Mouse (Mus musculus) right cerebral cortex, postnatal 10 days (tissue): ENCODE measurements around the gene Otp.
A peak's percentile ranks its signal among the peaks of the same experiment; 100 is the strongest.

Source experiments
- DNase-seq, 2 experiments: peaks; one replicate each; pipeline ENCODE4 v3.0.0; 2021; ENCODE audit warnings: low spot score in 2 of 2

Otp gene

DNA sequence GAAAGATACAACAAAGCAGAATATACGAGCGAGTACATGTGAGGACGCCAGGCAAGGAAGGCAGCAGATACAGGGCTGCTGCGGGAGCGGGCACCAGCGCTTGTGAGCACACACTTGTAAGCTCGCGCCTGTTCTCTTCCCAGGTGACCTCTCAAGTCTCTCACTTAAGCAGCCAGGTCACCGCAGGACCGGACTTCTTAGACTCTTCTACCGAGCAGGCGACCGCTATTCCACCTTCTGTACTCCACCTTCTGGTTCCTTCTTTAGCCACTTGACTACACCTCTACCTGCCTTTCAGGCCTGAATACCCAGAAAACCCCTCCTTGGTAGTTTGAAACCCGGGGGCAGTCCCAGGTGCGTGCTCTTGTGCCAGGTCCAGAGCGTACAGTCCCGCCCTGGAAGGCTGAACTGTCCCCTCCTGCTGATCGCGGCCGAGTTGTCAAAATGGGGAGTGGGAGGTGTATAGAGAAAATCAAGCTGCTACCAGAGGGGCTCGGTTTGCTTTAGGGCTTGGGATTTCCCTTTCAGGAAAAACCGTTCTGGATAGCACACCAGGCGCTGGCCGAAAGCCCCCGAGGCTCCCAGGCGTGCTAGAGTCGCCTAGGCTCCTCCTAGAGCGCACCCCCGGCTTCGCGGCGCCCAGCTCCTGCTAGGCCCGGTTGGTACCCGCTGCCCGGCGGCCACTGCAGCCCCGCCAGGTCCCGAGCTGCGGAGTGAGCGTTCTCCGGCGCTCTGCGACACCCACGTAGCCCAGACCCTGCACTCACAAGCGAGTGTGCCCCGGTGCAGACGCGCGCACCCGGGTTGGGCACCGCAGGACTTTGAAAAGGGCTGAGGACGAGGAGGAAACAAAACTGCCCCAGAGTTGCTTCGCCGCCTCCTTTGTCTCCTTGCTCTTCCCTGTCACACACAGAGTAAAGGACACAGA lies 2.0 kb upstream of the Otp start:
- DNase-seq: no peak

DNA sequence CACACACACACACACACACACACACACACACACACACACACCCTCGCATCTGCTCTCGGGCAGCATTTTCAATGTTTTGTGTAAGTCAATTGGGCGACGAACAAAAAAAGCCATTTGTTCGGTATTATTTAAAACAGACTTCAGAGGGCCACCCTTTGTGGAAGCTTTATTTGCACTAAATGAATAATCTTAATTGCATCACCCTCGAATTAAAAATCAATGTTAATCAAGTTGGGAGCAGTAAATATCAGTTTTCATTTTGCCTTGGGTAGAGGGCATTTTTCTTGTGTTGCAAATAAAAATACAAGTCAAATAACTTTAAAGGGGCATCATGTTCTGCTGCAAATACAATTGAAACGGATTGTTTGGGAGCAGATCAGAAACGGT lies 1.4 kb upstream of the Otp start:
- DNase-seq: no peak

GRCm38 (mm10) chr13:94874656-94875395 lies 576 bp upstream of the Otp start:
- no peak for DNase-seq

GRCm38 (mm10) chr13:94876286-94877210 lies 1.1 kb downstream of the Otp start:
- peak in 1 of 2 experiments; percentile 27 for DNase-seq

DNA sequence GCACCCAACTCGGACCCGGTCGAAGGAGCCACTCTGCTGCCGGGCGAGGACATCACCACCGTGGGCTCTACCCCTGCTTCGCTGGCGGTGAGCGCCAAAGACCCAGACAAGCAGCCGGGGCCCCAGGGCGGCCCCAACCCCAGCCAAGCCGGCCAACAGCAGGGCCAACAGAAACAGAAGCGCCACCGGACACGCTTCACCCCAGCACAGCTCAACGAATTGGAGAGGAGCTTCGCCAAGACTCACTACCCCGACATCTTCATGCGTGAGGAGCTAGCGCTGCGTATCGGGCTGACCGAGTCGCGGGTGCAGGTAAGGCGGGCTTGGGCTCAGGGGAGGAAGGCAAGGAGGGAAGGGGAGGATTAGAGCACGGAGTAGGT lies 1.8 kb downstream of the Otp start:
- DNase-seq: no peak

DNA sequence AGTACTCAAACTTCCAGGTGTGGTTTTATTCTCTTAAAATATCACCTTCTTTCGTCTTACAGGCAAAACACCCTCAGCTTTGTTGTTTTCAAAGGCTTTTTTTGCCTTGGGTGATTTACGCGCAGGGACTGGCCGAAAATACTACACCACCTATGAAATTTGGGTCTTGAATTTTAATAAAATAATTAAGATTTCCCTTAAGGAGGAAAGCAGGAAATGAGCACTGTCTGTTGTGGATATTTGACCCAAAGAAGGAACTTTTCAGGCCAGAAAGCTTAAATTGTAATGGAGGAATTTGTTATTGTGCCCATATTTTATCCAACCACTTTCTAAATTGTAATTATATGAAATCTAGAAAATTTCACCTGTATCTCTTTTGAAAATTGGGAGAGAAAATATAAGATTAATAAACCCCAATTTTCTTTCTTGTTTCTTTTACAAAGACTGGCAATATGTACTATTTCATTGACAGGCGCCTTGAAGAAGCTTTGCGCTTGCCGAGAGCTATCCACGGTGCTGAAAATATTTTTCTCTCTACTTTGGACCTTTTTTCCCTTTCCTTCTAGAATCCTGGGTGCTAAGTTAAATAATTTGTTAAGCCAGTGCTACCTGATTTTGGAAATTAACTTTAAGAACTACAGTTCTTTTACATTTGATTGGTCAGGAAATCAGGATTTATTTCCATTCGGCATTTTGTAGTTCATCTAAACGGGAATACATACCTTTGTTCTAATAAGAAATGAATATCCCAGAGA lies 2.8 kb downstream of the Otp start:
- no peak for DNase-seq

DNA sequence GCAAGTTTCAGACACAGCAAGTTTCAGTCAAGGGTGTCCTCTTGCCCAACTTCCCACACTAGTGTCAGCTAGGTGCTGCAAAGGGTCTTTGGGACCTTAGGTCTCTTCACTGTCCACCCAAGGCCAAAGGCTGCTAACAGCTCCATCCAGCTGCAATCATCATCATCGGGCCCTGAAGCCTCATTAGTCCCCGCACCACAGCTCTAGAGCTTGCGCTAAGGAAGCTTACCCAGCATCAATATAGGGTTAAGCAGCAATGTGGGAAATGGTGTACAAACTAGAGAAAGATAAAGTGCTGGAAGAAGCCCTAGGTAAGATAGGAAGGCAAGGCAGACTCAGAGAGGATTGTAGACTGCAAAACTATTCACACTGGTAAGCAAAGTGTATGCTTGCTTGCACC lies 5.8 kb downstream of the Otp start:
- DNase-seq: no peak

DNA sequence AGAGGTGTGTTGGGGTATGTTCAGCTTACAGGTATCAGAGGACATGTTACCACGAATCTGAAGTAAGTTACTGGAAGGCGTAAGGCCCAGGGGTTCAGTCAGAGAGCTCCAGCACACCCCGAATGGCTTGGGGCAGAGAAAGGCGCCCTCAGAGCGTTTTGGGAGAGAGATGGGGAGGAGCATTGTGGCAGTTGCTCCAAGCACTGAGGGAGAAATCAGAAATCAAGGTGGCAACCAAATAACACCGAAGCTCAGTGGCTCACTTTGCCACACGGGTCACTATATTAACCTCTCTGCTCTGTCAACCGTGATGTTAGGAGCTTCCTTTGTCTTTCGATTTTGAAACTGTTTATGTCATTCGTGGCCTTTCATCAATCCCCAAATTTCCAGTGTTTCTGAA lies 6.8 kb downstream of the Otp start:
- DNase-seq: no peak

DNA sequence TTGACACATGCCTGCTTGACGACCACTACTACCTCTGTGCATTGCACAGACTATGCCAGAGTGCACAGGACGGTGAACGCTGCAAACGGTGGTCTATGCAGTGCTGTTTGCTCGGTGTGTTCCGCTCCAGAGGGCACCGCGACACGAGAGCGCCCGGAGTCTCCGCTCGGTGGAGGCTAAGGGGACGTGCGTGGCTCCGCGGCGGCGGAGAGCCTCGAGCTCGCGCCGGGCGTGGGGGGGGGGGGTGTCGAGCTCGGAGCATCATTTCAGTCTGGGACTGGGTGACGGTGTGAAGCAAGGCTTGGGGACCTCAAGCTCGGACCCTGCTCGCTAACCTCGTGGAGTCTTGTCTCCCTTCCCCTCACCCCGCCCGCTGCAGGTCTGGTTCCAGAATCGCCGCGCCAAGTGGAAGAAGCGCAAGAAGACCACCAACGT lies 7.3 kb downstream of the Otp start:
- DNase-seq: peak in 1 of 2 experiments; percentile 25

DNA sequence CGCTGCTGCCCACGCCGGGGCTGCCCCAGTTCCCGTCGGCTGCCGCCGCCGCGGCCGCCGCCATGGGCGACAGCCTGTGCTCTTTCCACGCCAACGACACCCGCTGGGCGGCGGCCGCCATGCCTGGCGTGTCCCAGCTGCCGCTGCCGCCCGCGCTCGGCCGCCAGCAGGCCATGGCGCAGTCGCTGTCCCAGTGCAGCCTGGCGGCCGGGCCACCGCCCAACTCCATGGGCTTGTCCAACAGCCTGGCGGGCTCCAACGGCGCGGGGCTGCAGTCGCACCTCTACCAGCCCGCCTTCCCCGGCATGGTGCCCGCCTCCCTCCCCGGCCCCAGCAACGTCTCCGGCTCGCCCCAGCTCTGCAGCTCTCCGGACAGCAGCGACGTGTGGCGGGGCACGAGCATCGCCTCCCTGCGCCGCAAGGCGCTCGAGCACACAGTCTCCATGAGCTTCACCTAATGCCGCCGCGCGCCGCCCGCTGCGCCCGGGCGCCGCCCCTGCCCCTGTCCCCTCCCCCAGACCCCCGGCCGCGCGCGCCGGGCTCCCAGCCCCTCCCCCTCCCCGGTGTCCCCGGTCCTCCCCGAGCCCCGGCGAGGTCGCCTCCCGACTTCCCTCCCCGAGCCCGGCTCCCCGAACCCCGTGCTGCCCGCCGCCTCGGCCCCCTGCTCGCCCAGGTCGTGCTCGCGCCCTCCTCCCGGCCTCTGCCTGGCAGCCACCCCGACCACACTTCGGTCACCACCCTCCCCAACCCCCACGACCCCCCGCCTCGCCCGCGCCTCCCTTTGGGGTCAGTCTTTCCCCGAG lies 8.0 kb downstream of the Otp start:
- DNase-seq: peak in 1 of 2 experiments; percentile 24

- no peak for DNase-seq
Measured at GRCm38 (mm10) chr13:94883966-94884960, 8.9 kb downstream of the Otp start.

GRCm38 (mm10) chr13:94885291-94886235 lies 10.2 kb downstream of the Otp start:
- no peak for DNase-seq

DNA sequence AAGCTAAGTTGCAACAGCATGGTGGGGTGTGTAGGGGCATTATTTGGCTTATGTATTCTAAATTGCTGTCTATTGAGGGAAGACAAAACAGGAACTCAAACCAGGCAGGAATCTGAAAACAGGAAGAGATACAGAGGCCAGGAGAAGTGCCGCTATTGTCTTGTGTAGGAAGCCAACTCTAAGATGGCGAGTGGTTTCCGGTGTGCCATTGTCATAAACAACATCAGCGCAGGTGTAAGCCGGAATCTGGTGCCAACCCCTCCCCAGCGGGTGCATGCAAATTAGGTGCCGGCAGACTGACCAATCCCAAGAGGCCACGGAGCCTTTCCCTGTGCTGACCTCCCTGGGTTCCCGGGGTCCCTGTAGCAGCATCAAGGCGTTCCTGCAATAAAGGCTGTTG lies 32.4 kb downstream of the Otp start:
- DNase-seq: no peak

GRCm38 (mm10) chr13:94912961-94913360 lies 37.6 kb downstream of the Otp start:
- no peak for DNase-seq

DNA sequence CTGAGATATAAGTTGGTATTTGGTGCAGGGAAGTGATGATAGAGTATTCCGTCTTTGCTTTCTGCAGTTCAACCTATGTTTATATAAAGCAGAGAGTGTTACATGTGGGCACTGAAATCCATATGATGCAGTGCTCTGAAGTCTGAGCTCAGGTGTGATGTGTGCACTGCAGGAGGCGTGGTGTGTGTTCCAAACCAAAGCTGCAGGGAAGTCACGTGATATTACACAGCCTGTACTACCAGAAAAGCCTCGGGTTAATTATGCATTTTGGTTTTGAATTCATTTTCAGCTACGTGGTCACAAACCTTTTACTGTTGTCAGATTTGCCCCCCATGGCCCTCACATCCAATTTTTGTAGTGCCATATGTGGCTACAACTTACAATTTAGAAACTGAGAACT lies 40.3 kb downstream of the Otp start:
- no peak for DNase-seq

DNA sequence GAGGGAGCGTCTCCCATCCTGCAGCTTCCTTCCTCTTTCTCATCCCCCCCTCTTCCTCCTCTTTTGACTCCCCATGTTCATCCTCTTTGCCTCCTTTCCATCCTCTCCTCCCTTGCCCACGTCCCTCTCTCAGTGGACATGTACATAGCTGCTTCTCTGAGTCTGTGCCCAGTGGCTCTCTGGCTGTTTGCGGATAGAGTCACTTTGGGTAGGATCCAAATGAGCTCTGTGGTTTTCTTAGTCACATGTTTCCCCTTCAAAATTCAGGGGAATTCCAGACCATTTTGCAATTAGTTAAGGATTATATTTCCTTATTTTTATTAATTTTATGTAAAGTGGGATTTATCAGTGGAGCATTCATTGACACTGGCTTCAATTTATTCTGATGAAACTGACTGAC lies 52.7 kb downstream of the Otp start:
- no peak for DNase-seq
